Mouse (Mus musculus): Measurements from ENCODE around the gene Aloxe3. TPM values are rescaled to one million over a fixed set of nuclear protein-coding genes. Genes with fewer than 3 reads are reported as not detected.

Aloxe3 gene
- polyA plus RNA-seq, 1 experiment from 2014 or later: 0.44 TPM

GRCm38 (mm10) chr11:69104487-69104886 is 21.2 kb upstream of the Aloxe3 start:
- no peak overlapping the region for H3K27ac ChIP-seq (ENCODE audit: low read length)
- ATAC-seq (no peak), DNase-seq (ENCODE audit: low spot score) (no peak)
- H3K36me3 ChIP-seq (ENCODE audit: insufficient read depth, low read length): peaks cover 91% of the 10 kb centered on the region
- no peak overlapping the region for H3K9ac ChIP-seq (replicated peaks; ENCODE audit: low read depth)
- TF ChIP-seq EP300 (IDR thresholded peaks at IDR 0.05) (no peak), CTCF (IDR thresholded peaks at IDR 0.05) (no peak)
- peaks cover 7% of the 10 kb centered on the region for H3K4me1 ChIP-seq (ENCODE audit: insufficient read depth, low read depth, low read length)
- H3K4me3 ChIP-seq (ENCODE audit: low read depth, low read length): no peak overlapping the region
- WGBS: 86% methylated on average over 14 of the region's 14 CpGs
- no peaks in the 10 kb centered on the region for H3K9me3 ChIP-seq (ENCODE audit: low read length)
- no peaks in the 10 kb centered on the region for H3K27me3 ChIP-seq (replicated peaks; ENCODE audit: insufficient read depth, low read length)
- no peak overlapping the region for H3K4me2 ChIP-seq (replicated peaks; ENCODE audit: low read depth, low read length)

- Histone ChIP-seq H3K4me2 (replicated peaks; ENCODE audit: low read depth, low read length) (no peak overlapping the region), H3K27ac (ENCODE audit: low read length) (no peak overlapping the region), H3K27me3 (replicated peaks; ENCODE audit: insufficient read depth, low read length) (no peaks in the 10 kb centered on the region), H3K4me1 (ENCODE audit: insufficient read depth, low read depth, low read length) (peaks cover 4% of the 10 kb centered on the region), H3K36me3 (ENCODE audit: insufficient read depth, low read length) (peaks cover 94% of the 10 kb centered on the region), H3K9me3 (ENCODE audit: low read length) (no peaks in the 10 kb centered on the region), H3K4me3 (ENCODE audit: low read depth, low read length) (no peak overlapping the region), H3K9ac (replicated peaks; ENCODE audit: low read depth) (no peak overlapping the region)
- no peak for DNase-seq (ENCODE audit: low spot score)
- no peak for TF ChIP-seq CTCF (IDR thresholded peaks at IDR 0.05)
- TF ChIP-seq EP300 (IDR thresholded peaks at IDR 0.05): no peak
- ATAC-seq: no peak
- WGBS: 82% methylated on average over 6 of the region's 6 CpGs
Observed at GRCm38 (mm10) chr11:69105227-69105626, 20.5 kb upstream of the Aloxe3 start.

- WGBS: 91% methylated on average over 2 of the region's 2 CpGs
- Histone ChIP-seq H3K9ac (replicated peaks; ENCODE audit: low read depth) (no peak overlapping the region), H3K36me3 (ENCODE audit: insufficient read depth, low read length) (peaks cover 89% of the 10 kb centered on the region)
Observed at GRCm38 (mm10) chr11:69105796-69106195, 19.9 kb upstream of the Aloxe3 start.

GRCm38 (mm10) chr11:69106299-69106698 is 19.4 kb upstream of the Aloxe3 start:
- ATAC-seq: no peak
- H3K27me3 ChIP-seq (replicated peaks; ENCODE audit: insufficient read depth, low read length): no peaks in the 10 kb centered on the region
- 91% methylated on average over 11 of the region's 11 CpGs for WGBS

More at GRCm38 (mm10) chr11:69105796-69106195, 19.9 kb upstream of the Aloxe3 start:
- Histone ChIP-seq H3K9me3 (ENCODE audit: low read length) (no peaks in the 10 kb centered on the region), H3K4me2 (replicated peaks; ENCODE audit: low read depth, low read length) (no peak overlapping the region), H3K4me1 (ENCODE audit: insufficient read depth, low read depth, low read length) (no peaks in the 10 kb centered on the region), H3K27ac (ENCODE audit: low read length) (no peak overlapping the region), H3K4me3 (ENCODE audit: low read depth, low read length) (no peak overlapping the region), H3K27me3 (replicated peaks; ENCODE audit: insufficient read depth, low read length) (no peaks in the 10 kb centered on the region)
- ATAC-seq: no peak
- no peak for DNase-seq (ENCODE audit: low spot score)
- no peak for TF ChIP-seq CTCF (IDR thresholded peaks at IDR 0.05)
- no peak for TF ChIP-seq EP300 (IDR thresholded peaks at IDR 0.05)

GRCm38 (mm10) chr11:69106842-69107241 is 18.9 kb upstream of the Aloxe3 start:
- Histone ChIP-seq H3K4me3 (ENCODE audit: low read depth, low read length) (no peak overlapping the region), H3K9ac (replicated peaks; ENCODE audit: low read depth) (no peak overlapping the region), H3K27me3 (replicated peaks; ENCODE audit: insufficient read depth, low read length) (no peaks in the 10 kb centered on the region), H3K36me3 (ENCODE audit: insufficient read depth, low read length) (peaks cover 78% of the 10 kb centered on the region), H3K4me2 (replicated peaks; ENCODE audit: low read depth, low read length) (no peak overlapping the region), H3K27ac (ENCODE audit: low read length) (no peak overlapping the region), H3K9me3 (ENCODE audit: low read length) (no peaks in the 10 kb centered on the region), H3K4me1 (ENCODE audit: insufficient read depth, low read depth, low read length) (0 out of 2 replicates have a peak, but pooled peaks cover 3% of the 10 kb centered on the region)
- no peak for TF ChIP-seq EP300 (IDR thresholded peaks at IDR 0.05)
- no peak for ATAC-seq
- WGBS: 88% methylated on average over 10 of the region's 11 CpGs
- DNase-seq (ENCODE audit: low spot score): no peak

More at GRCm38 (mm10) chr11:69106299-69106698, 19.4 kb upstream of the Aloxe3 start:
- Histone ChIP-seq H3K27ac (ENCODE audit: low read length) (no peak overlapping the region), H3K4me1 (ENCODE audit: insufficient read depth, low read depth, low read length) (no peaks in the 10 kb centered on the region), H3K9me3 (ENCODE audit: low read length) (no peaks in the 10 kb centered on the region), H3K4me3 (ENCODE audit: low read depth, low read length) (no peak overlapping the region), H3K4me2 (replicated peaks; ENCODE audit: low read depth, low read length) (no peak overlapping the region), H3K36me3 (ENCODE audit: insufficient read depth, low read length) (peaks cover 84% of the 10 kb centered on the region), H3K9ac (replicated peaks; ENCODE audit: low read depth) (no peak overlapping the region)
- DNase-seq (ENCODE audit: low spot score): no peak
- TF ChIP-seq EP300 (IDR thresholded peaks at IDR 0.05) (no peak), CTCF (IDR thresholded peaks at IDR 0.05) (no peak)

GRCm38 (mm10) chr11:69107676-69108075 is 18.0 kb upstream of the Aloxe3 start:
- Histone ChIP-seq H3K27me3 (replicated peaks; ENCODE audit: insufficient read depth, low read length) (no peaks in the 10 kb centered on the region), H3K4me3 (ENCODE audit: low read depth, low read length) (no peak overlapping the region), H3K9me3 (ENCODE audit: low read length) (no peaks in the 10 kb centered on the region), H3K36me3 (ENCODE audit: insufficient read depth, low read length) (peaks cover 70% of the 10 kb centered on the region), H3K27ac (ENCODE audit: low read length) (no peak overlapping the region), H3K4me2 (replicated peaks; ENCODE audit: low read depth, low read length) (no peak overlapping the region), H3K4me1 (ENCODE audit: insufficient read depth, low read depth, low read length) (0 out of 2 replicates have a peak, but pooled peaks cover 3% of the 10 kb centered on the region), H3K9ac (replicated peaks; ENCODE audit: low read depth) (no peak overlapping the region)
- no peak for DNase-seq (ENCODE audit: low spot score)
- 83% methylated on average over 11 of the region's 11 CpGs for WGBS
- TF ChIP-seq CTCF (IDR thresholded peaks at IDR 0.05) (no peak), EP300 (IDR thresholded peaks at IDR 0.05) (no peak)
- ATAC-seq: no peak

- H3K4me1 ChIP-seq (ENCODE audit: insufficient read depth, low read depth, low read length): 0 out of 2 replicates have a peak, but pooled peaks cover 3% of the 10 kb centered on the region
- no peak overlapping the region for H3K4me2 ChIP-seq (replicated peaks; ENCODE audit: low read depth, low read length)
- H3K27ac ChIP-seq (ENCODE audit: low read length): no peak overlapping the region
- H3K9me3 ChIP-seq (ENCODE audit: low read length): no peaks in the 10 kb centered on the region
- no peak overlapping the region for H3K4me3 ChIP-seq (ENCODE audit: low read depth, low read length)
- no peak for DNase-seq (ENCODE audit: low spot score)
- ATAC-seq: no peak
- no peaks in the 10 kb centered on the region for H3K27me3 ChIP-seq (replicated peaks; ENCODE audit: insufficient read depth, low read length)
- H3K9ac ChIP-seq (replicated peaks; ENCODE audit: low read depth): no peak overlapping the region
- TF ChIP-seq CTCF (IDR thresholded peaks at IDR 0.05): no peak
- H3K36me3 ChIP-seq (ENCODE audit: insufficient read depth, low read length): peaks cover 64% of the 10 kb centered on the region
- 93% methylated on average over 9 of the region's 9 CpGs for WGBS
Observed at GRCm38 (mm10) chr11:69108223-69108622, 17.5 kb upstream of the Aloxe3 start.

Measured in lung, postnatal 0 days (tissue).